Mouse (Mus musculus) CH12.LX (cell line): Measurements from ENCODE around the gene Txnrd1.

Experiments
- BHLHE40 ChIP-seq: IDR thresholded peaks from 2 replicates; pipeline ENCODE4 v1.6.1; 2011; ENCODE audit warnings: mild to moderate bottlenecking, low read depth, low read length, improper control_type of control experiment
- CTCF ChIP-seq, 2 experiments: IDR thresholded peaks in 1 of 2; conservative IDR thresholded peaks in 1 of 2; 2 replicates each; pipeline ENCODE4 v1.5.1; 2011 to 2012; ENCODE audit warnings: low read depth in 2 of 2, low read length in 2 of 2, improper control_type of control experiment in 1 of 2, inconsistent platforms in 1 of 2, mild to moderate bottlenecking in 1 of 2, moderate library complexity in 1 of 2
- EP300 ChIP-seq: IDR thresholded peaks from 2 replicates; pipeline ENCODE4 v1.6.1; 2011; ENCODE audit warnings: low read length, improper control_type of control experiment
- MXI1 ChIP-seq: IDR thresholded peaks from 2 replicates; pipeline ENCODE4 v1.6.1; 2011; ENCODE audit warnings: mild to moderate bottlenecking, low read depth, low read length, improper control_type of control experiment
- MYC ChIP-seq: IDR thresholded peaks from 2 replicates; pipeline ENCODE4 v1.6.1; 2011; ENCODE audit warnings: low read depth, mild to moderate bottlenecking, improper control_type of control experiment, low read length
- POLR2A ChIP-seq: IDR thresholded peaks from 2 replicates; pipeline ENCODE4 v1.6.1; 2011; ENCODE audit warnings: low read depth, mild to moderate bottlenecking, improper control_type of control experiment, low read length

- TF ChIP-seq CTCF (conservative IDR thresholded peaks at IDR 0.05 in 1 of 2, IDR thresholded peaks at IDR 0.05 in 1 of 2; ENCODE audit: low read depth in 2 of 2, low read length in 2 of 2) (no peak), EP300 (no peak), MYC (no peak), BHLHE40 (no peak), POLR2A (no peak), MXI1 (no peak)
Observed at GRCm38 (mm10) chr10:82897936-82898335, 64.2 kb downstream of the Txnrd1 start.
